Mouse (Mus musculus): ENCODE data around the gene Gm16485.

The Gm16485 gene

DNA sequence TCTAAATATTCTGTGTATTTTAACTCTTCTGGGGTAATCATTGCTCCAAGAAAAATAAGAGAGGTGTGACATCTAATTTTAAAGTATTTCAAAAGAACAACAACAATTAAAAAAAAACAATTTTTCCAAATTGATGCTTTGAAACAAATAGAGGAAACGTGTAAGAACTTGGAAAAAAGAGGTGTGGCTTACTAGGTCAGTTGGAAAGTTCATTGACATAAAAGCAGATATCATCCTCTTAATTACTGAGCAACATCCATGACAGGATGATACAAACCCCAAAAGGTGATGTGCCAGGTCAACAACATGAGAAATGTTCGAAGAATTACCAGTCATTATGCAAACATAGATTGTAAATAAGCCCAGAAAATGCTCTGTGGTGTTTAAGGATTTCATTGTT is at the start of gene Gm16485:
Gene Gm16485 (plus strand): TSS at position 301 of the 400 bp plus-strand sequence.
- DNase-seq (ENCODE audit: low spot score in 2 of 2): no peak

DNA sequence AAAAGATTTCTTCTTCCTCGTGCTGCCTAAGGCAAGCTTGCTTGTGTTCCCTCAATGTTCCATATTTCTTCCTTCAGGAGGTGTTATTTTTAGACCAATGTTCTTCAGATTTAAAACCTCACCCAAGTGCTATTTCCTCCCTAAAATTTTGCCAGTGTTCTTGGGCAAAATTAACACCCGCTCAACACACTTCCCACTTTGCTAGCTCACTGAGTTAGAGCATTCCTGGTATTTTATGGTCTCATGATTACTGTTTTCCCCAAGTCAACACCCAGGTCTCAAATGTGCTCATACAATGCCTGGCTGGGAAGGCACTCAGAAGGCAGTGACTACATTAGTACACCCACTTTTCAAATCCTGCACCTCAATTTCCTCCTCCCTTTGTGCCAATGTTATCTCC is 44.0 kb upstream of the Gm16485 start:
- no peak for DNase-seq (ENCODE audit: low spot score in 2 of 2)

DNA sequence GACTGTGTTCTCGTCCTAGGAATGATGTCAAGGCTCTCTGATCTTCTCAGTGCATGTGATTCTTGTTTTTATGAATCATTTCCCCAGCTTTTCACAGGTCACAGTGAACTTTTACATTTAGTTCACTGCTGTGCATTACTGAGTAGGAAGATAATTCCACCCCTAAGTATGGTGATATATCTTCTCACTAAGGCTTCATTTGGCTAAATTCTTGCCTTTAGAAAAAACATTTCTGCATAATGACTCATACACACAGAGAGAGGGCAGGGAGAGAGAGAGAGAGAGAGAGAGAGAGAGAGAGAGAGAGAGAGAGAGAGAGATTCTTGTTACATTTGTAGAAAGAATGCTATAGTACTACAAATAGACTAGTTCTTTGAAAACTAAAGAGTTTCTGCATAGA is 33.8 kb upstream of the Gm16485 start:
- no peak for DNase-seq (ENCODE audit: low spot score in 2 of 2)

DNA sequence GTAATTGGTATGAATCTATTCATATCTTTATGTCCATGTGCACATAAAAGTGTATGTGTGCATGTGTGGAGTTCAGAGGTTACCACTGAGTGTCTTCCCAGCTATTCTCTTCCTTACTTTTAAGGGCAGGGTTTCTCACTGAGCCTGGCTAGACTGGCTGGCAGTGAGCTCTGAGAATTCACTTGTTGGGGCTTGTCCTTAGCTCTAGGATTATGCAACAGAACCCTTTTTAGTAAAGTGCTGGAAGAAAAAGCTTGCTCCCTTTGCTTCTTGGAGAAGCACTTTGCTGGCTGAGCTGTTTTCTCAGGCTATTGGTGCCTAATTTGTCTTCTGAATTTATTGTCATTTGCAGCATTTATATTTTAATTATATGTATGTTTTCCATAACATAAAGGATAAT is 18.3 kb upstream of the Gm16485 start:
- DNase-seq (ENCODE audit: low spot score in 2 of 2): no peak

DNA sequence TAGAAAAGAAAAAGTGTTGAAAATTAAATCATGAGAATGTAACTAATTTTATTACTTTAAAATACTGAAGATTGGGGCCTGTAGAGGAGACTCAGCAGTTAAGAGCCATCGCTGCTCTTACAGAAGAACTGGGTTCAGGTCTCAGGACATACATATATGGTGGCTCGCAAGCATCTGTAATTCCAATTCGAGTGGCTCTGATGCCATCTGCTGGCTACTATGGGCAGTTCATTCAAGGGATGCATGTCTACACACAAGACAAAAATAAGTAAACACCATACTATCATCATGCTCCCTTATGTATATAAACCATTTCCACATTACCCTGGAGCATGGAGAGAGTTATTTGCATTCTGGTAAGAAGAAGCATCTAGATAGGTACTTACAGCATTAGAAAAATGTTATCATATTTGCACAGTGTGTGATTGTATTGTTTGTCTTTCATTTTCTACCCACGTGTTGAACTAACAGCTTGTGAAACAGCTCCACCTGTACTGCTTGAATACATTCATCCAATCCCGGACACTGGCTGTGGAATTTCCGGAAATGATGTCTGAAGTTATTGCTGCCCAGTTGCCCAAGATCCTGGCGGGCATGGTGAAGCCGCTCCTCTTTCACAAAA is 7.0 kb upstream of the Gm16485 start:
- DNase-seq (ENCODE audit: low spot score in 2 of 2): peak in 1 of 2 experiments; percentile 16

DNA sequence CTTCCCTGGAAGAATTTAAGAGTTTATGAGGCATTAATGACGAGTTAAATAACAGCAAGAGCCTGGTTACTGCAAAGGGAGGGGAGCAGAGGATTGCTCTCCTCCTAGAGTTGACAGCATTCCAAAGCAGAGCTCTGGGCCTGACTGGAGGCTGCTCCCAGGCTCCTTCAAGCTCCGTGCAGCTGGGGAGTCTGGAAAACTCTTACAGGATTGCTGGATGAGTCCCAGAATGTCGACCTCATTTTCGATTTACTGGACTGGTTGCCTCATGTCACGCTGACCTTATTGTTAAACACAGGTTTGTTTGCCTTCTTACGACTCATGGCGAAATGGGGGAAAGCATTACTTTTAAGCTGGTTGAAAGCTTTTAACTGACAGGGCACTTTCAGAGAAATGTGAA is 1.4 kb upstream of the Gm16485 start:
- no peak for DNase-seq (ENCODE audit: low spot score in 2 of 2)

DNA sequence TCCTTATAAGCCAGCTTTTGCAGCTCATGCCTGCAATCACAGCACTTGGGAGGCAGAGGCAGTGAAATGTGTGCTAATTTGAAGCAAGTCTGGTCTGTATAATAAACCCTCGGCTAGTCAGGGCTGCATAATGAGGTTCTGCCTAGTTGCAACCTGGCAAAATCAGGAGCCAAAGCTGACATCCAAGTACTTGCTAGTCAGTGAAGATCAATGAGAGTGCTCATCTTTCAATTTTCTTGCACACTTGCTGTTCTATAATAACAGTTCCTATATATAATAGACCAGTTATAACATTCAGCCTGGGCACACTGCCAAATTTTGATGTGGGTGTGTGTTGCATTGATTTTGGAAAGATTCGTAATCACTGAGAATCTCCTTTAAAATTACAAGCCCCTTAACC is 6.2 kb downstream of the Gm16485 start:
- DNase-seq (ENCODE audit: low spot score in 2 of 2): peak; percentile 11 to 24

DNA sequence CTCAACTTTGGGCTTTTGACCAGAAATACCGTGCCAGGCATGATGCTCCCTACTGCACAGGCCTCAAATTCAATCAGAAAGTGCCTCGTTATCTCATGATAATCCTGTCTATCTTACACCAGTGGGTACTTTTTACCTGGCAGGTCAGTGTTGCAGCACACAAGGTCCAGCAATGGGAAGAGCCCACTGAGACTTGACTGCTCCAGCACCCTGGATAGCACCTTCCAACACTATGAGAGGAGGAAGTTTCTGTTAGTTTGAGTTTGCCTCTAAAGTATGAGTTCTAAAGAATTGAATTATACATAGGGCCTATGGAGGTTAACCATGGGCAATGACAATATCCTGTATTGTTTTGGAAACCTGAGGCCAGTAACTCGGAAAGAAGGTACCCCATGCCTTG is 10.7 kb downstream of the Gm16485 start:
- DNase-seq (ENCODE audit: low spot score in 2 of 2): no peak

DNA sequence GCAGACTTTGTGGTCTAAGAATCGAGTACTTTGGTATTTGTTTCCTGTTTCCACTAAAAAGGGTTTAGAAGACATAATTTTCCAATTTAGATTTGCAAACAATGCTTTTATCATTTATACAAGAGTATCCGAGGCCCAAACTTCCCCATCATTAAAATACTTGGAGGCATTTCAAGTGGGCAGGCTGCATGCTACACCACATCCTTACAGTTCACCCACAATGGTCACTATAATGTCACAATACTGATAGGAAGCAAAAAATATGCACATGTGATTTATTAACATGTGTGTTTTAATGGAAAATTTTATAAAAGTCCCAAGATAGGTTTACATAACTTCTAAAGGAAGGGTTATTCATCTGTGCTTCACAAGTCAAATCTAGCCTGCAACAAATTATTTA is 24.9 kb downstream of the Gm16485 start:
- no peak for DNase-seq (ENCODE audit: low spot score in 2 of 2)

DNA sequence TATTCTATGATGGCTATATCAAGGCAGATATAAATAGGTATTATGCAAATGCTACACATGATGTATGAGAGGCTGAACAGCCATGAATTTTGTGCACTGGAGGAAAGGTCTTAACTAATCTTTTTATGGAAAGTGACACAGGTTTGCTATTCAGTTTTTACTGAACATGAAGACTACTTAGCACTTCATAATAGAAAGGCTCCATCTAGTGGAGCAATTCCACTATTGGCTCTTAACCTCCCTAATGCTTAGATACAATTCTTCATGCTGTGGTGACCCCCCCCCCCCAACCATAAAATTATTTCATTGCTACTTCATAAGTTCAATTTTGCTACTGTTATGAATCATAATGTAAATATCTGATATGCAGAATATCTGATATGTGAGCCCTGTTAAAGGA is 29.6 kb downstream of the Gm16485 start:
- DNase-seq (ENCODE audit: low spot score in 2 of 2): no peak

DNA sequence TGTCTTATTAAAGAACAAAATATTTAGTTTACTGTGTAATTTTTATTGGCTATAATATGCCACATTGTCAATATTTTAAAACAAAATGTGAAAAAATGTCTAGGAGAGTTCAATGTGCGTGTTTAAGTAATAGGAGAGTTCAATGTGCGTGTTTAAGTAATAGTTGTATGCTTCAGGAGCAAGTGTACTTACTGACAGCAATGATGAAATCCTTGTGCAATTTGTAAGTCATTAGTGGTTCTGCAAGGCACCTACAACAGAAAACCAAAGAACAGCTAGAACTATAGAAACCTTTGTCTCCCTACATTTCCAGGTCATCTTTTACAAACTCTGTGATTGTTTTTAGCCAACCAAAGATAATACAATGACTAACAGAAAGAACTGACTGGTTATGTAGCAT is 43.5 kb downstream of the Gm16485 start:
- no peak for DNase-seq (ENCODE audit: low spot score in 2 of 2)
